In genomic region chr17:5402624-5403023, GRCm38 (mm10) we compare ENCODE assay signal across 8 mouse cellular contexts. TPM values are rescaled to one million over a fixed set of nuclear protein-coding genes. Genes with fewer than 3 reads are reported as not detected.
DNase-seq lines count a peak whose midpoint lies in the region; ATAC-seq and TF ChIP-seq lines count a peak whose summit lies in the region.

No protein-coding gene starts in this region.

- TF ChIP-seq POLR2A in cerebellum, adult 2 months (IDR thresholded peaks at IDR 0.05; ENCODE audit: borderline replicate concordance, insufficient read depth, low read length): no peak

- TF ChIP-seq CTCF in cerebellum, adult 2 months (IDR thresholded peaks at IDR 0.05; ENCODE audit: borderline replicate concordance, insufficient read depth, low read depth, low read length): peak; percentile 67; the same call in 1 of the 2 replicates
- peak; percentile 70 for TF ChIP-seq CTCF in forebrain, postnatal 0 days (IDR thresholded peaks at IDR 0.05; ENCODE audit: low read depth)

- peaks cover 8% of the 10 kb centered on the region for H3K4me1 ChIP-seq in cerebellum, adult 2 months (ENCODE audit: control insufficient read depth, insufficient read depth, low read length)
- no peaks in the 10 kb centered on the region for H3K4me1 ChIP-seq in forebrain, postnatal 0 days (ENCODE audit: insufficient read depth)

- H3K27me3 ChIP-seq in cerebellum, adult 2 months (ENCODE audit: control insufficient read depth, insufficient read depth, low read length): no peaks in the 10 kb centered on the region
- peaks cover 5% of the 10 kb centered on the region; the same call in 1 of the 2 replicates for H3K27me3 ChIP-seq in forebrain, postnatal 0 days (ENCODE audit: insufficient read depth, low read length)

- no peak overlapping the region for H3K9ac ChIP-seq in forebrain, postnatal 0 days

- no peaks in the 10 kb centered on the region for H3K36me3 ChIP-seq in forebrain, postnatal 0 days (ENCODE audit: insufficient read depth)

- H3K4me2 ChIP-seq in forebrain, postnatal 0 days (ENCODE audit: low read depth): no peak overlapping the region

- WGBS in cerebellum, adult 2 months: 13% methylated on average over 8 of the region's 8 CpGs
- WGBS in forebrain, postnatal 0 days: 25% methylated on average over 8 of the region's 8 CpGs

- no peaks in the 10 kb centered on the region for H3K9me3 ChIP-seq in forebrain, postnatal 0 days (ENCODE audit: low read length)

- H3K4me3 ChIP-seq in cerebellum, adult 2 months (replicated peaks; ENCODE audit: insufficient read depth, low read depth, low read length): no peak overlapping the region
- H3K4me3 ChIP-seq in forebrain, postnatal 0 days (ENCODE audit: low read depth, low read length): no peak overlapping the region

- H3K27ac ChIP-seq in cerebellum, adult 2 months (ENCODE audit: insufficient read depth, low read length): no peak overlapping the region
- H3K27ac ChIP-seq in forebrain, postnatal 0 days (ENCODE audit: low read depth, low read length): no peak overlapping the region

- peak; percentile 67 for ATAC-seq in forebrain, postnatal 0 days
- ATAC-seq in hematopoietic stem cell, adult 5-6 weeks (replicated peaks in 1 of 2; ENCODE audit: insufficient read depth in 1 of 2, low FRiP score in 2 of 2, low TSS enrichment in 1 of 2, low read depth in 1 of 2, poor library complexity in 2 of 2, severe bottlenecking in 2 of 2): peak; percentile 65 to 79

- peak; percentile 87 for DNase-seq in MN1 (ENCODE audit: low spot score)
- peak; percentile 89 to 90 for DNase-seq in cerebellum, adult 2 months
- DNase-seq in forebrain, postnatal 0 days: peak; percentile 36
- peak; percentile 39 for DNase-seq in layer of hippocampus, adult 9-10 months (ENCODE audit: low spot score)
- DNase-seq in lung, postnatal 36 days: peak; percentile 91
- DNase-seq in retina, embryonic 14.5 days (ENCODE audit: low spot score): peak; percentile 92
- DNase-seq in thymus, postnatal 4 days: peak; percentile 78

RNA-seq across cellular contexts. Expression of gene Ldhal6b, which starts 15.9 kb away (rescaled TPM):
- polyA plus RNA-seq in cerebellum, adult 2 months (2012; rRNA removed): 0.75 and 0.76 TPM in 2 replicates
- 0.15 and 1.3 TPM in 2 replicates for total RNA-seq in forebrain, postnatal 0 days (2014; rRNA removed)
- polyA plus RNA-seq in forebrain, postnatal 0 days (2015; fragmentation: Nextera tagmentation; extraction: Ambion mirVana): 0.16 TPM in 1 of 2 replicates, not detected in the other
- total RNA-seq in hematopoietic stem cell, adult 5-6 weeks (2017): 1.4 TPM in 1 of 2 replicates, not detected in the other

RNA-seq across cellular contexts. Expression of gene Tmem242, which starts 37.4 kb away (rescaled TPM):
- polyA plus RNA-seq in cerebellum, adult 2 months (2012; rRNA removed): 45.2 and 52.3 TPM in 2 replicates
- 96.4 and 180 TPM in 2 replicates for total RNA-seq in forebrain, postnatal 0 days (2014; rRNA removed)
- polyA plus RNA-seq in forebrain, postnatal 0 days (2015; fragmentation: Nextera tagmentation; extraction: Ambion mirVana): 122 and 123 TPM in 2 replicates
- total RNA-seq in hematopoietic stem cell, adult 5-6 weeks (2017): 25.4 and 54.9 TPM in 2 replicates

Comparison
In these comparisons a context has a peak if more than half of its experiments do, and no peak if none do; other contexts are left out.
1. DNase-seq: peak in every context shown above with its lines; median percentile 92 in retina, embryonic 14.5 days; 91 in lung, postnatal 36 days; 90 in cerebellum, adult 2 months; 87 in MN1; 78 in thymus, postnatal 4 days; 39 in layer of hippocampus, adult 9-10 months; 36 in forebrain, postnatal 0 days.